Mouse (Mus musculus): ENCODE data around the gene Trak1.

The Trak1 gene

GRCm38 (mm10) chr9:121374076-121374863 is 77.0 kb downstream of the Trak1 start:
- no peak for DNase-seq

DNA sequence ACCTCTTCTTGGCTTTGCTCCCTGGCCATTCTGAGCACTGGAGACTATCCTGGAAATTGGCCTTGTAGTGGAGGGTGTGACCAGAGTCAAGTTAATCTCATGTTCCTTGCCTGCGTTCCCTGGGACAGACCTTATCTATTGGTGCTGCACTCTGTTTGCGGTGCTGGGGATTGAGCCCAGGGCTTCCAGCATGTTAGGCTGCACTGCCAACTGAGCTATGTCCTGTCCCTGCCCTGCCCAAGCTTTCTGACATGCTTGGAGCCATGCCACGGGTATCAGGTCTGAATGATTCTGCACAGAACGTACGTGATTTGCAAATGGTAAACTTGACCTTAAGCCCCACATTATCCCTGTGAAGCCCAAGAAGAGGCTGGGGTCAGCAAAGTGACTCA is 77.6 kb downstream of the Trak1 start:
- DNase-seq, result no peak

DNA sequence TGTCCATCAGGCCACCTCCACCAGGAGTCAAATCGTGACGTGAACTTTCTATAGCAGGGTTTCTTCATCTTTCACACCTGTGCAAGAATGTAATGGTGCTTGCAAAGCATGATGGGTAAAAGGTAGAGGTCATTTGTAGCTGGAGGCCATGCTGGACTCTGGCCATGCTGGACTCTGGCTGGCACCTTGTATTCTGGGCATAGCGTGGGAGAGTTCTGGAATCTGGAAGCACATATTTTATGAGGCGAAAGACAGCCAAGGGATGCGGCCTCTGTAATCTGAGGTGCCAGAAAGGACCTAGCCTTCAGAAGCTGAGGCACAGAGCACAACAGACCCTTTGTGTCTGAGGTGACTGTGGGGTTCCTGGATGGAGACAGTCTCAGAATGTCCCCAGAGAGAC is 78.8 kb downstream of the Trak1 start:
- DNase-seq, result no peak

- DNase-seq, result no peak
Measured at GRCm38 (mm10) chr9:121380310-121380920, 83.1 kb downstream of the Trak1 start.

- no peak for DNase-seq
Measured at GRCm38 (mm10) chr9:121381678-121382297, 84.5 kb downstream of the Trak1 start.

- peak; percentile 91 for DNase-seq
Measured at GRCm38 (mm10) chr9:121382568-121382967, 85.3 kb downstream of the Trak1 start.

DNA sequence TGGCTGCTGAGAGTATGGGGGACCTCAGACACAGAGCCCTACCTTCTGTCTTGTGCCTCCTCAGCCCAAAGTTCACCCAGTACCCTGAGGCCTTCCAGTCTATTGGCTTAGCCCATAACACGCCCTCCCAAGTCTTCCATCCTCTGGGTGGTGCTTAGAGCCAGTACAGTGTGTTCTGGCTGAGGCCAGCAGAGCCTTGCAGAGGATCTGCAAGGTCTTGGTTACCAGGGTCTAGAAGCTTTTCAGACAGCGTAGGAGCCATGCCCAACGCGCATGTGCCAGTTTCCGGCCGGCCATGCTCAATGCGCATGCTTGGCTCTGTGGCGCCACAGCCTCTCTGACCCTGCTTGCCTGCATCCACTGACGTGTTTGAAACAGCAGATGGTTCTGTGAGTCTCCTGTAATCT is 85.9 kb downstream of the Trak1 start:
- DNase-seq, result peak; percentile 90

GRCm38 (mm10) chr9:121384620-121385019 is 87.3 kb downstream of the Trak1 start:
- peak; percentile 84 for DNase-seq

DNA sequence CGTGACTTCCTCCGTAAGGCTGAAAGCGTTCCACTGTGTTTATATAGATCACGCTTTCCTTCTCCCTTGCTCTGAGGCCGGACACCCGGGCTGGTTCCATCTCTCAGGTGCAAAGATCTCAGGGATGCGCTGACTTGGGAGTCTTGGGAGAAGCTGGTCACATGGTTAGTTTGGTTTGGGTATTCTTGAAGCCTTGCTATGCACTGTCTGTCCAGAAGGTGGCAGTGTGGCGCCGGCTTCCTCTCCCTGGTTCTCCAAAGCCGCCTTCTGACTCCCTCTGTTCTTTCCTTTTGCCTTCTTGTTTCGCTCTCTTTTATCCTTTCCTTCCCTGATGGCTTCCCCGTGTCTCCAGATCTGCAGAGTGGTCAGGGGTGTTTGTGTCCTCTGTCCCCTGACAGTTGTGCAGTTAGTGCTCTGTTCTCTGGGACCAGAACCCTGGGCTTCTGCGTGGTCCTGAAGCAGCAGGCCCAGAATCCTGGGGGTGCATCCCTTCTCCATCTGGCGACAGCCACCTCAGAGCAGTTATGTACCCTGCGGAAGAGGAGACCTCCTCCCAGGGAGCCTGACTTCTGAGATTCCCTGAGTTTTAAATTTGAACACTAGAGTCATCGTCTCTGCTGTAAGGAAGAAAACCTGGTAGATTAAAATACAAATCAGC is 87.9 kb downstream of the Trak1 start:
- peak; percentile 83 for DNase-seq

DNA sequence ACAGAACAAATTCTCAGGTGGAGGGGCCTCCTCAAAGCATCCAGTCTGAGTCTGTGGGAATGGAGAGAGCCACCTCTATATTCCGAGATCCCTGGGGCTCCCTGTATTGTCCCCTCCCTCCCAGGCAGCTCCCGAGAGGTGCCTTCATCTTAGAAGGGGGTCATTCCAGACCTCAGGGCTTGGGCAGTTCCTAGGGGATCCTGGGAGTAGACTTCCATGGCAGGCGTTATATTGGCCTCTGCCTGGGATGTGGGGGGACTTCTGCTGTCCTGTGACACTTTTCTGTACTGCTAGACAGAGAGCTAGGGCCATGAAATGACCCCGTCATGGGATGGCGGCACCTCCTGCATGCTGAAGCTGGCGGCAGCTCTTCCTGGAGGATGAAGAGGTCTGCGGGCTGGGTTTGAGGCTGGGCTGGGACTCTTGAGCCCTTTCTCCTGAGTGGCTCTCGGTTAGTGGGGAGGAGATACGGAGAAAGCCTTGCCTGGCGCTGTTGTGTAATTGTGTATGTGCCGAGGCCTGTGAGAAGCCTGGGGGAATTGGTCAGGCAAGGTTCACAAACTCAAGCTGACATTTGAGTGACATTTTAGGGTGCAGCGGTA is 88.5 kb downstream of the Trak1 start:
- DNase-seq, result no peak

- peak; percentile 94 for DNase-seq
Measured at GRCm38 (mm10) chr9:121387539-121388272, 90.4 kb downstream of the Trak1 start.

DNA sequence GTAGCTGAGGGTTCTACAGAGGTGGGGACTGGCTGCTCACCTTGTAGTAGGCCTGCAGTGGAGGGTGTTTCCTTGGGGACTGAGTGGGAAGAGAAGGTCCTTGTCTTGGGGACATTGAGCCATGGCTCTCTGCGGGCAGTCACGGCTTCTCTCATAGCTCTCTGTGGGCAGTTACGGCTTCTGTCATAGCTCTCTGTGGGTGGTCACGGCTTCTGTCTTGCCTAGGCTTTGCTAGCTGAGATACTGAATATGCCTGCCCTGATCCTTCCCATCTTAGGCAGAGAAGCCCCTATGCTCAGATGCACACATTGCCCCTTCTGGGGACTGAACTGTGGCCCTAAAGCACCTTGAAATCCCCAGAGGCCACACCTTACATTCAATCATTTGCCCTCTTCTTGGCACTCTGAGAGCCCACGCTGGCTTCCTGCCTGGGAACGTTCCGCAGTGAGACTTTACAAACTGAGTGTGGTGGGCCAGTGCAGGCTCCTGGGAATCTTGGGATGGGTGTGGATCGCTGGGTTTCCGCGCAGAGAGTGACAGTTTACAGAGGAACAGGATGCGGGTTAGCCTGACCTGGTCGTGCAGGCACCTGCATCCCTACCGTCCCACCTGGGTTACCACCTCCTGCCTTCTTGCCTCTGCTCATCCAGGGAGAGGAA is 91.1 kb downstream of the Trak1 start:
- no peak for DNase-seq

DNA sequence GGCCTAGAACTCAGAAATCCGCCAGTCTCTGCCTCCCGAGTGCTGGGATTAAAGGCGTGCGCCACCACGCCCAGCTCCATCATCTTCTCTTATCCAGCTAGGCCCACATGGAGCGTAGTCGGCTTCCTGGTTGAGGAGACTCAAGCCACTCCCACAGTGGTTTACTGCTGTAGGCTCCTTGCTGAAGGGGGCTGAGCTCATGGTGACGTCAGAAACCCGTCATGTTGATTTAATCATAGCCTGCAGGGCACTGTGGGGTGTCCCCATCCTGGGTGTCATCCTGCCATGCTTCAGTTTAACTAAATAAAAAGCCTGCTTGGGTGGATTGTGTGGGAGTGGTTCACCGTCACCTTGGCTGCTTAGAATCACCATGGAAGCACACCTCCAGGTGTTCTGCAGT is 92.0 kb downstream of the Trak1 start:
- no peak for DNase-seq

DNA sequence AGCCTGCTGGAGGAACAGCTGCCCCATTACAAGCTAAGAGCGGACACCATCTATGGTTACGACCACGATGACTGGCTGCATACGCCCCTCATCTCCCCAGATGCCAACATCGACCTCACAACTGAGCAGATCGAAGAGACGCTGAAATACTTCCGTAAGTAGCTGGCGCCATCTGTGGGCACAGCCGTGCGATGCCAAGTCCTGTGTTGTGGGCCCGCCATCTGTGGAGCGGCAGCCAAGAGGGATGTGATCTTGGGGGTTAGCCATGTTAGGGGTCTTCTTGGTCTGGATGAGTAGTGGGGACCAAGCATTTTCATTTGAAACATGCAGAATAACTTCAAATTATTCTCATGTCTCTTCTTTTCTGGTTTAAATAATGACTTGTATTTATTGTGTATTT is 94.6 kb downstream of the Trak1 start:
- no peak for DNase-seq

- peak; percentile 78 for DNase-seq
Measured at GRCm38 (mm10) chr9:121392427-121392826, 95.1 kb downstream of the Trak1 start.

- no peak for DNase-seq
Measured at GRCm38 (mm10) chr9:121393104-121393503, 95.8 kb downstream of the Trak1 start.

DNA sequence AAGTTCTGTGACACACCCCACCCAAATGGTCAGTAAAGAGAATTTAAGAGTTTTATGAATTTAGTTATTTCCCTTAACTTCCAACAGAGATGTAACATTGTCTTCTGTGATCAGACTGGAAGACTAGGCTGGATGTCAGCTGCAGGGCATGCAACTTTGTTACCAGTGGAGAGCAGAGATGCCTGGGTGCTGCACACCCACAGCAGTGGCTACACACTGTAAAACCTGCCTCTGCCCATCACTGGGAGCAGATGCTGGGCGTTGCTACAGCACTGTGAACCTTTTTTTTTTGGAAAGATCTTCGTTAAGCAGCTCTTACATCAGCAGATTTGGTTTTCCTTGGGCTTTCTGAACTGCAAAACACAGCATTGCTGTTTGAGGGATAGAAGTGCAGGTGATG is 97.6 kb downstream of the Trak1 start:
- no peak for DNase-seq

- DNase-seq, result no peak
Measured at GRCm38 (mm10) chr9:121395812-121396211, 98.5 kb downstream of the Trak1 start.

DNA sequence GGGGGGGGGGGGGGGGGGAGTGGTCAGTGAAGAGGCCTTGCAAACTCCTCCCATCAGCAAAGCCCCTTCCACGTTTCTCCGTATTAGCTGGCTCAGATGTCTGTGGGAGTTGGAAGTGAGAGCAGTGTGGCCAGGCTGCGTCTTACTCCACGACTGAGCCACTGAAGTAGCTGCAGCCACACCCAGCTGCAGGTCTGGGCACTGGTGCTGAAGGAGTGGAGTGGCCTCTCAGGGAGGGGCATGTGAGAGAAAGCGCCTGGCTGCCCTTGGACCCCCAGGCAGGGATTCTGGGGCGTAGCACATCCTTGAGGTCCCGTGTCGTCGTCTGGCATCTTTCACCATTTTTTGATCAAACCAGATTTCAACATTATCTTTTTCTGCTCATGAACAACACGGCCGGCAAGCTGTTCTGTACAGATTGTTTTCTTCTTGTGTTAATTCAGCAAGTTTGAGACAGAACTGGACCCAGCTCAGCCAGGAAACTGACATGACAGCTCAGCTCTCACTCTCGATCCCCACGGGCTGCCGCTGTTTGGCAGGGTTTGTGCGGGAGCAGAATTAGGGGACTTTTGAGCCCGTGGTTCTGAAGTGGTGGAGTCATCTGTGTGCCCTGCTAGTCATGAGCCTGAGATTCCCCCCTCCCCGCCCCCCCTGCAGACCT is 100.9 kb downstream of the Trak1 start:
- peak; percentile 78 for DNase-seq

DNA sequence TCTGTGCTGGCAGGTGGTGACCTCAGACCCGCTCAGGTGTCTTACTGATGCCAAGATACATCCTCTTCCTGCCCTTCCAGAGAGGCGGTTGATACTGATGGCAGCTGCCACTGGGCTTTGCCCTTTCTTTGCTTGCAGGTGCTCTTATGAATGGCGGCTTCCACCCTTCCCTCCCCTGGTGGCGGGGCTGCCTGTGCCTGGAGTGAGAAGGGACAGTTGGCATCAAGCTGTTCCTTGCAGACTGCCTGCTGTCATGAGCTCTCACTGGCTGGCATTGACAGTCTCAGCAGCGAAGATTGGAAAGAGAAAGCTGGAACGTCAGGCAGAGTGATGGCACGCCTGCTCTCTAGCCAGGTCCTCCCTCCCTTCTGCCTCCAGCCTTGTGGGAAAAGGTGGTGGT is 101.5 kb downstream of the Trak1 start:
- peak; percentile 88 for DNase-seq

DNA sequence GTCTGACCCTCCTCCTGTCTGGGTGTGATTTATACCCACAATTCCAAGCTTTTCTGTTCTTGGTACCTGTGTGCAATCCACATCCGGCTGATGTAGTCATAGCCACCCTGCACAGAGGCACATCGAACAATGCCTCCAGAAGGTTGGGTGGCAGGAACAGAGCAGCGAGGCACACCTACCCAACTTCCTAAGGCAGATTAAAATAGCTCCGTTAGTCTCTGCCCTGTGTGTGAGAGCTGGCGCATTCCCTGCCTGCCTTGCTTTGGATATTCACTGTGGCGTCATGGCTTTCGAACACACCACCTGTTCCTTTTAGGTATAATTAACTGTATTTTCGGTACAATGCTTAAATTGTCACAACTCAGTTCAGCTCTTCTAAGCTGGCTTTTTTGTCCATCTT is 103.3 kb downstream of the Trak1 start:
- peak; percentile 69 for DNase-seq

Data from layer of hippocampus, adult 9-11 months (tissue).